ENCODE assay signal across 17 mouse cellular contexts in genomic region chr13:54023311-54023710, GRCm38 (mm10). TPM values are rescaled to one million over a fixed set of nuclear protein-coding genes. Genes with fewer than 3 reads are reported as not detected.
DNase-seq lines count a peak whose midpoint lies in the region; ATAC-seq and TF ChIP-seq lines count a peak whose summit lies in the region.
"Had no signal": no experiment of that assay in that cellular context is flagged by ENCODE, and none has a peak within 500 bp of the region (broad histone marks: within the 10 kb centered on the region; RNA-seq: fewer than 3 reads in every experiment).

No protein-coding gene starts in this region.

- no peak for TF ChIP-seq POLR2A in lung, adult 2 months (IDR thresholded peaks at IDR 0.05; ENCODE audit: borderline replicate concordance, extremely low read depth, low read depth, low read length)

- no peaks in the 10 kb centered on the region for H3K4me1 ChIP-seq in lung, adult 2 months (ENCODE audit: control insufficient read depth, insufficient read depth, low read length)
- H3K4me1 ChIP-seq: limb, embryonic 10.5 days had no signal

- peak; percentile 70 for ATAC-seq in frontal cortex, adult (ENCODE audit: low TSS enrichment)
- ATAC-seq: liver, postnatal 0 days; midbrain, embryonic 16.5 days had no signal

- WGBS in lung, adult 2 months: 56% methylated on average over 5 of the region's 5 CpGs

- no peak for TF ChIP-seq CTCF in lung, adult 2 months (IDR thresholded peaks at IDR 0.05; ENCODE audit: insufficient read depth, low read length)

- H3K4me3 ChIP-seq in lung, adult 2 months (replicated peaks; ENCODE audit: extremely low read depth, low read depth, low read length): no peak overlapping the region
- H3K4me3 ChIP-seq: limb, embryonic 10.5 days; neural tube, embryonic 15.5 days had no signal

- no peak for DNase-seq in frontal cortex, postnatal 25 days (ENCODE audit: low spot score in 2 of 2)
- DNase-seq in lung, postnatal 10 days: peak; percentile 38
- DNase-seq in lung, adult 2 months: no peak
- peak; percentile 37 to 45 for DNase-seq in layer of hippocampus, adult 8-10 months (ENCODE audit: low spot score in 2 of 2)
- peak; percentile 21 for DNase-seq in right cerebral cortex, postnatal 25 days
- DNase-seq in ovary, postnatal 10 days (ENCODE audit: low spot score): no peak
- no peak for DNase-seq in ovary, adult 18-20 months (ENCODE audit: low spot score)
- DNase-seq: adrenal gland, adult 2 months; kidney, adult 9 months; liver, postnatal 0 days; spleen, adult 18-20 months; thymus, adult 18-20 months had no signal

RNA-seq across cellular contexts. Expression of gene Drd1, which starts 32.2 kb away (rescaled TPM):
- polyA plus RNA-seq in lung, adult 2 months (2012; rRNA removed): not detected in 2 replicates
- total RNA-seq in layer of hippocampus, adult 8-10 months (2022): 10 to 100 TPM in 1 of 4 experiments, 1 to 10 TPM in 3; 7.4 to 10.4 (median 8.5) TPM
- polyA plus RNA-seq: adrenal gland, adult 2 months; C2C12; limb, embryonic 10.5 days; liver, postnatal 0 days had no signal

RNA-seq across cellular contexts. Expression of gene Sfxn1, which starts 48.4 kb away (rescaled TPM):
- 6.9 and 8.6 TPM in 2 replicates for polyA plus RNA-seq in lung, adult 2 months (2012; rRNA removed)
- total RNA-seq in layer of hippocampus, adult 8-10 months (2022): 10 to 100 TPM; 45.9 to 50.9 (median 48.0) TPM

Comparison
In these comparisons a context has a peak if more than half of its experiments do, and no peak if none do; other contexts are left out.
1. DNase-seq: peak in lung, postnatal 10 days (single experiment), layer of hippocampus, adult 8-10 months (2 of 2) and right cerebral cortex, postnatal 25 days (single experiment); none in frontal cortex, postnatal 25 days (0 of 2), lung, adult 2 months (single experiment), ovary, postnatal 10 days (single experiment) and ovary, adult 18-20 months (single experiment).